15 mouse cellular contexts compared by ENCODE assay signal in the genomic region with DNA sequence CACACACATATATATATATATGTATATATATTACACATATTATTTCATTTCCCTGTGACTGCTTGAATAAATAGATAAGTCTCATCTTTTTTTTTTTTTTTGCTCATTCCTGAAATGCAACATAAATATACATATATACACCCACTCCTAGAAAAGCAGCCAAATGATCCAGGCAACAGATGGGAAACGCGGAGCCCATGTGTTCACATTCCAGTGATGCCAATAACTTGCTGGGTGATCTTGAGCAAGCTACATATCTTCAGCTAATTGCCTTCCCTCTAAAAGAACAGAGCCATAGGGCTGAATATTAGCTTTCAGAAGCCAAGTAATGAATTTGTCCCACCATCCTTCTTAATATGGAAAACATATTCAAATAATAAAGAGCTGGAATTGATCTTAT. TPM values are rescaled to one million over a fixed set of nuclear protein-coding genes. Genes with fewer than 3 reads are reported as not detected.
DNase-seq lines count a peak whose midpoint lies in the region; ATAC-seq and TF ChIP-seq lines count a peak whose summit lies in the region.
"Had no signal": no experiment of that assay in that cellular context is flagged by ENCODE, and none has a peak within 500 bp of the region (broad histone marks: within the 10 kb centered on the region; RNA-seq: fewer than 3 reads in every experiment).

No protein-coding gene starts in this region.

- no peak overlapping the region for H3K4me3 ChIP-seq in forebrain, postnatal 0 days (ENCODE audit: low read depth, low read length)

- no peak for TF ChIP-seq CTCF in forebrain, postnatal 0 days (IDR thresholded peaks at IDR 0.05; ENCODE audit: low read depth)

- peak; percentile 42 to 64 for DNase-seq in cerebellum, postnatal 36 days
- no peak for DNase-seq in cerebellum, adult 8-10 months
- DNase-seq in forebrain, postnatal 0 days, result peak; percentile 90
- DNase-seq in layer of hippocampus, postnatal 14 days (ENCODE audit: low spot score in 2 of 2), result peak; percentile 52 to 84
- peak; percentile 81 to 87 for DNase-seq in right cerebral cortex, adult 2 months (ENCODE audit: low spot score in 2 of 2)
- DNase-seq in thymus, postnatal 36 days, result no peak
- no peak for DNase-seq in ovary, postnatal 36 days (ENCODE audit: low spot score)
- no peak for DNase-seq in lung, adult 18-20 months
- DNase-seq: adrenal gland, postnatal 25 days; kidney, postnatal 14 days; thymus, postnatal 25 days had no signal

- 60% methylated on average over 2 of the region's 2 CpGs for WGBS in forebrain, postnatal 0 days

- H3K9me3 ChIP-seq in forebrain, postnatal 0 days (ENCODE audit: low read length), result no peaks in the 10 kb centered on the region

- H3K4me1 ChIP-seq in forebrain, postnatal 0 days (ENCODE audit: insufficient read depth), result no peaks in the 10 kb centered on the region

- H3K36me3 ChIP-seq in forebrain, postnatal 0 days (ENCODE audit: insufficient read depth), result no peaks in the 10 kb centered on the region

- no peak overlapping the region for H3K9ac ChIP-seq in forebrain, postnatal 0 days
- H3K9ac ChIP-seq: hindbrain, embryonic 14.5 days; liver, embryonic 14.5 days had no signal

- no peak overlapping the region for H3K4me2 ChIP-seq in forebrain, postnatal 0 days (ENCODE audit: low read depth)
- H3K4me2 ChIP-seq: hindbrain, embryonic 14.5 days had no signal

- H3K27me3 ChIP-seq in forebrain, postnatal 0 days (ENCODE audit: insufficient read depth, low read length), result no peaks in the 10 kb centered on the region

- no peak overlapping the region for H3K27ac ChIP-seq in forebrain, postnatal 0 days (ENCODE audit: low read depth, low read length)
- H3K27ac ChIP-seq: hindbrain, embryonic 14.5 days; liver, embryonic 14.5 days had no signal

- ATAC-seq in forebrain, postnatal 0 days, result peak; percentile 95

RNA-seq across cellular contexts. Expression of a gene that starts 32.2 kb away (rescaled TPM):
- total RNA-seq in forebrain, postnatal 0 days (2014; rRNA removed), result not detected in 2 replicates
- polyA plus RNA-seq in forebrain, postnatal 0 days (2015; fragmentation: Nextera tagmentation; extraction: Ambion mirVana), result 0.13 TPM in 1 of 2 replicates, not detected in the other
- under 1 TPM in 1 of 2 experiments, not detected in 1; 0.30 TPM for total RNA-seq in layer of hippocampus, postnatal 14 days (2021)
- total RNA-seq: adrenal gland, postnatal 25 days; heart, adult 8-10 months had no signal
- polyA plus RNA-seq: C2C12; hindbrain, embryonic 14.5 days; liver, embryonic 14.5 days had no signal

Comparison
In these comparisons a context has a peak if more than half of its experiments do, and no peak if none do; other contexts are left out.
1. DNase-seq: peak in cerebellum, postnatal 36 days (2 of 2), forebrain, postnatal 0 days (single experiment), layer of hippocampus, postnatal 14 days (2 of 2) and right cerebral cortex, adult 2 months (2 of 2); none in cerebellum, adult 8-10 months (single experiment), thymus, postnatal 36 days (0 of 2), ovary, postnatal 36 days (single experiment) and lung, adult 18-20 months (0 of 2).